Mouse (Mus musculus): ENCODE data around the gene Tmc2.
A peak's percentile ranks its signal among the peaks of the same experiment; 100 is the strongest.

Tmc2 gene

DNA sequence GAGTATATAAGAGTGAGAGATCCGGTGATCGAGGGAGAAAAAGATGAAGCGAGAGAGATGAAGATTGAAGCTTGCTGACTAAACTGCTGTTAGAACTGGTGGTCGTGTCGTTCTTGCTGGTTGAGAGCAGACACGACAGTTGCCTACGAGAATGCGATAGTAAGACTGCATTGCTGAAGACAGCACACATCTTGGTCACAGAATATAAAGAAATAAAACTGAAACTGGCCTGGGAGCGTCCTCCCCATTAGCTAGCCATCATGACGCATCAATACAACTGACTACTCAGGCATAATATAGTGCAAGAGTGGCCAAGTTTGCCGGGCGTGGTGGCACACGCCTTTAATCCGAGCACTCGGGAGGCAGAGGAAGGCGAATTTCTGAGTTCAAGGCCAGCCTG is at the start of gene Tmc2:
Tmc2 (plus strand) TSS at position 301 of the 400 bp plus-strand sequence.
- DNase-seq (ENCODE audit: low read depth, low spot score) = no peak

DNA sequence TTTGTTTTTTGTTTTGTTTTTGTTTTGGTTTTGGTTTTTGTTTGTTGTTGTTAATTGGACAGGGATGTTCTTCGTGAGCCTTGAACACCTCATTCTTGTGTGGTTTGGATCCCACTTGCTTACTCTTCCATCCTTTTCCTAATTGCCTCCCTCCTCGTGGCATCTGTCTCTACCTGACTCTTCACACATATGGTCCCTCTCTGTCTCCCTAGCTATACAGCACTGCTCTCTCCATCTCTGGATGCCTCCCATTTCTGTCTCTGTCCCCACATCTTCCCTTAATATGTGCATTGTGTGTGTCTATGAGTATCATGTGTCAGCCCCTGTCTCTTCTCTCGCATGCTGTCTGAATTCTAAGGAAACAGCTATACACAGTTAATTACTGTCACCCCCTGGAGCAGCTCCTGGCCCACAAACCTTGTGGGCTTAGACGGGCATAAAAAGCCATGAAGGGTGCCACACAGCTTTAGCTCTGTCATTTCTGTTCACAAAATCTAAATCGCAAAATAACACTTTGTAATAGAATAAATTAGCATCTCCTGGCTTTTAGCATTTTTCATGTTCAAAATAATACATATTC is 48.8 kb upstream of the Tmc2 start:
- no peak for DNase-seq (ENCODE audit: low read depth, low spot score)

DNA sequence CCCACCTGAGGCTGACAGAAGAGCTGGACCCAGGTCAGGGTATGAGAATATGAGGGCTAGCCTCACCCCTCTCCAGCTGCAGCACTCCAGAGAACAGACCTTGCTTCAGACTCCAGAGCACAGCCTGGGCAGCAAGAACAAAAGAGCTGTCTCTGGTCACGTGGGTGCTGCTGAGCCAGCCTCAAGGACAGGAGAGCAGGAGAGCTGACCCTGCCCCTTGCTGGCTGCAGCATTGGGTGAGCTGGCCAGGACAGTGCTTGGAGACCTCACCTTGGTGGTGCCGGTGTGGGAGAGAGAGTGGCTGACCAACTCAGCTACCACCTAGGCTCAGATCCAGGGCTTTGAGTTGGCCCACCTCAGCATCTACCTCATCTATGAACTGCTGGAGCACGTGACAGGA is 39.8 kb upstream of the Tmc2 start:
- DNase-seq (ENCODE audit: low read depth, low spot score) = no peak

DNA sequence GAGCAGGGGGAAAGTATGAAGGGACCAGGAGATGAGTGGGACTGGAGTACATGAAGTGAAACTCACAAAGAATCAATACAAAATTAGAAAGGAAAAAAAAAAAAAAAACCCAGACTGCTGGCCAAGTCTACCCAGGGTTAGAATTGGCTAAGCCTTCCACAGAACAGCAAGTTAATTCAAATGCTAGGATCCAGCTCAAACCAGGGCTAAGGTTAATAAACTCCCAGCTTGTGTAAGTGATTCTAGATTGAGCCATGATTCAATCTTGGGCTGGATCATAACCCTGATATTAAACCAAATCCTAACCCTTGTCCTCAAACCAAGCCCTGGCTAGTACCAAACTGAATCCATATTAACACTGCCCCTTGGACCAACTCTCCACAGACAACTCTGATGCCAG is 39.1 kb upstream of the Tmc2 start:
- DNase-seq (ENCODE audit: low read depth, low spot score) = no peak

DNA sequence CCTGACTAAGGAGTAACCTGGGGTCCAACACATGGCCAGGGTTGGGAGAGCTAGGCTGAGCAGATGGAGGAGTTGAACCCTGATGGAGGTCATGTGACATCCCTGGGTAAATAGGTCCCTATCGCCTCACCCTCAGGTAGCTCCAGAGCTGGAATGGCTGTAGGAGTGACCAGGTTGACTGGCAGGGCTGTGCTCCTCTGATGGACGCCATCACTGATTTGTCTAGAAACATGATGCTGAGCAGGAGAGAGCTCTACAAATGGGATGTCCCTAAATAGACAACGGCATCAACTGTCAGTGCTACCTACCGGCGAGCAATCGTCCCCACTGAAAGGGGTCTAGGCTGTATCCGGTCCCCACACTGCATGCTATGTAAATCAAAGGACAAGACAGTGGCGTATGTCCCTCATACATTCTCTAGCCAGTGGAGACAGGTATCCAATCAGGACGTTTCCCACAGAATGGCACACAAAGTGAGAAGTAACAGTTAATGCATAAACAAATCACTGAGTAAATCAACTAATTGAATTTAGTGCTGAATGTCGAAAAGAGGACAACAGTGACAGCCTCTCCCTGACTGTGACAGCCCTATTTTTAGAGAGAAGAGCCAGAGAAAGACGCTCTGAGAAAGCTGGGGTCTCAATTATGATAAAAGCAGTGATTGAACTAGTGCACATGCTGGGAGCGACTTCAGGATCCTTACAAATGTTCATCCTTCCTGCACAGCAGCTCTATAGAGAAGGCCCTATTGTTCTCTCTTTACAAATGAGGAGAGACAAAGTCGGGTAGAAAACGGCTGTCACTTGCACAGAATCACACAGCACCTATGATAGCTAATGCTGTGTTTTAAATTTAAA is 37.5 kb upstream of the Tmc2 start:
- DNase-seq (ENCODE audit: low read depth, low spot score) = no peak

DNA sequence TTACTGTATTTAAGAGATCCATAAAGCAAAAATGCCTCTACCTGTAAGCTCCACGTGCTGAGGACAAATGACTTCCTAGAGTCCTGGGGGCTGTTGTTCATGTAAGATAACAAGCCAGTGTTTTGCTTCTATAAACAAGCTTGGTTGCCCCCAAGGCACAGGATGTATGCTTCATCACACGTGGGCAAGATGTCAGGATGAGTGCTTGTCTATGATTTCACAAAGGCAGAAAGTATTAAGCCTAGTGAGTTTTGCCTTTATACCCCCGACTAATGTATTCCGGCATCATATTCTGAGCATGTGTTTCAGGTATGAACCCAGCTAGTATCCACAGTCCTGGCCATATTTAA is 36.9 kb upstream of the Tmc2 start:
- DNase-seq (ENCODE audit: low read depth, low spot score) = no peak

DNA sequence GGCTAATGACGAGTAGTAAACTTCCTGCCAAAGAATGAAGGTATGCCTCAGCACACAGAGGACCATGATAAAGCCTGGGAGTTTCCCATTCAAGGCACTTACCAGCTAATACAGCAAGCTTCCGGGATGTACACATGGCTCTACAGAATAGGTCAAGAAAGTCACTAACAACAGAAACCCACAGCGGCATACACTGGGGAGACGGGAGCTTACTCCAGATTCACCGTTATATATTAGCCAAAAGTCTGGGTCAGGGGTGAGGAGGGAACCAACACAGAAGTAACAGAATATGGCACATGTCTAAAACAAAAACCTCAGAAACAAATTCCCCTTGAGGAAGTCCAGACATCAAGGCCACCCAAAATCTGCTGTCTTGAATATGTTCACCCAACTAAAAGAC is 32.3 kb upstream of the Tmc2 start:
- no peak for DNase-seq (ENCODE audit: low read depth, low spot score)

DNA sequence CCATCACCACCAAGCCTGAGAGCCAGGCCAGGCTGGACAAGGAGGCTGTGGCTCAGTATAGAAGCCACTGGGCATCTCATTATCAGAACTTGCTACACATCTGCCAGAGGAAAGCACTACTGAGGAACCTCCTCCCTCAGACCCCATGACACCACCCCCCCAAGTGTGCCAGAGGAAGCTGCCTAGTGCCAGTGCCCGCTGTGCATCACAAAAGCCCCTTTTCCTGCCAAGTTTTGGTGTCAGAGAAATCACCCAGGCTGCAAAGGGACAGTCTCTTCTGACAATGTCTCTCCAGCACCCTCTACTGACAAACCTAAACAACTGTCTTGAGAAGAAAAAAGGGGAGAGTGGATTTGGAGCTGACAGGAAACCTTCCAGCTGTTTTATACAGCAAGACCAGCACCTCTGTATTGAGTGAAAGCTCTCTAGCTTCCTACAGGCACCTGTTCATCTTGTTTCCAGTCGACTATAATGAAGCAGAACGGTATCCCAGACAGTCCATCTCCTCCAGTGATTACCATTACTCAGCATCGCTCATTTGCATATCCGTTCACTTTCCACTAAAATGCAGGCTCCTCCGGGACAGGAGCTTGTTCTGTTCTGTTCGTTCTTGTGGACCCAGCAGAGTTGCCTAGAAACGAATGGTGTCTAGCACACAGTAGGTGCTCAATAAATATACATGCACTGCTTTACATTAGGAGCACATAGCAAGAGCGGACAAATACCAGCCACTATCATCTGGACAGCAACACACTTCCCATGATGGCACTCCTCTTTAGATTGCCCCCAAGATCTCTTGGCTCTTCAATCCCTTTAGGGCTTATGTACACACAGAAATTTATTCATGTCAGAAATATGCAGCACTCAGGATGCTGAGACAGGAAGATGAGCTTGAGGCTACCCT is 28.4 kb upstream of the Tmc2 start:
- DNase-seq (ENCODE audit: low read depth, low spot score) = peak; percentile 68

DNA sequence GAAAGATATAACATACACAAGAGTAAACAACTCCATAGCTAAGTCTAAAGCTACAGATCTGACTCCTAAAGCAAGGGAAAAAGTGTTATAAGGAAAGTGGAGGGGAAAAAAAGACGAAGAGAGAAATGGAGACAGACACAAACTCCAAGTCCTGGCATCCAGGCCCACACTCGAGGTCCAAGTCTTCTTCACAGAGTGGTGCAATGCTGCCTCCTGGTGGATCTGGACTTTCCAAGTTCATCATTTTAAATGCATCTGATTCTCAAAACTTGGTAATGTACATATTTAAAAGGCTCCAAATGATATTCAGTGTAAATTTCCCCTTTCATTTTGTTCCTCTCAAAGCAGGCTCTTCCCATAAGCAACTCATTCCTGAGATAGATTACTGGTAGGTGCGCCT is 27.1 kb upstream of the Tmc2 start:
- DNase-seq (ENCODE audit: low read depth, low spot score) = no peak

DNA sequence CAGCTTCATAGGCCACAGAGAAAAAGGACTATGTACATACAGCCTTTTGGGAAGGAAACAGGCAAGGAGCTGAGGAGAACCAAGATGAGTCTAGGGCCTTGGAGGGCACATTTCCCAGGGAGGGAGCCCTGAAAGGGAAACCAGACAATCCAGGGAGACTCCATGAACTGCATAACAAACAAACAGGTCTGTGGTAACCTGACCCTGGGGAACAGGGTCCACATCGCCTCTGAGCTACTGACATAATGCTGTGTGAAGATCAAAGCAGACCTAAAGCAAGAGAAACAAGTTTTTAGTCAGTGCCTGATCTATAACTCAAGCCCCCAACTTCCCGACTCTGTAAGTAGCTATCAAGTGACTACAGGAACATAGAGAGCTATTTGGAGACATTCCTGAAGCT is 23.3 kb upstream of the Tmc2 start:
- no peak for DNase-seq (ENCODE audit: low read depth, low spot score)

DNA sequence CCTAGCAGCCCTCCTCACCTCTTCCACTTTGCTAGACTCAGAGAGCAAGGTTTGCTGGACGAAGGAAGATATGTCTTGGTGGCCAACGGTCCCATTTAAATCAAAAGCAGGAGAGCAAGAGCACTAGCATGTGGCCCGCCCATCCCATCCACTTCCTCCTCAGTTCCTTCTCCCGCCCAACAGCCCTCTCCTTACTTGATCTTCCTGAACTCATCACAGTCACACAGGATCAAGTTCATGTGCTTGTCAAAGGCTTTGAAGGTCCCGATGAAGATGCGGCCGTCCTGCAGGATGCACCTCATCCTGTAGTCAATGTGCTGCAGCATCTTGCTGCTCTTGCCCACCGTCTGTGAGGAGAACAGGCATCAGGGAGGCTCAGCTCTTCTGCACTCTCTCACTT is 18.2 kb upstream of the Tmc2 start:
- no peak for DNase-seq (ENCODE audit: low read depth, low spot score)

DNA sequence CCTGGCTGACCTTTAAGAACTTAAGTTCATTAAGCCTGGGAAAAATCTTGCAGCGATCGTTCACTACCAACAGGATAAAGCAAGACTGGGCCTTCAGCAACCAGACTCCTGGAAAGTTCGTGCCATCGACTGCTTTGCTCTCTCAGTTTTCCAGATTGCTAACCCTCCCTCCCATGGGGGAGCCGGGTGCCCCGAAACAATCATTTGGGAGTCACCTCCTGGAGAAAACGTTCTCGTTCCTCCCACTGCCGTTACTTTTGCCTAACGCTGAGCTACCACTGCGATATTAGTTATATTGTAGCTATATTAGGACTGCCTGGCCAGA is 16.7 kb upstream of the Tmc2 start:
- no peak for DNase-seq (ENCODE audit: low read depth, low spot score)

DNA sequence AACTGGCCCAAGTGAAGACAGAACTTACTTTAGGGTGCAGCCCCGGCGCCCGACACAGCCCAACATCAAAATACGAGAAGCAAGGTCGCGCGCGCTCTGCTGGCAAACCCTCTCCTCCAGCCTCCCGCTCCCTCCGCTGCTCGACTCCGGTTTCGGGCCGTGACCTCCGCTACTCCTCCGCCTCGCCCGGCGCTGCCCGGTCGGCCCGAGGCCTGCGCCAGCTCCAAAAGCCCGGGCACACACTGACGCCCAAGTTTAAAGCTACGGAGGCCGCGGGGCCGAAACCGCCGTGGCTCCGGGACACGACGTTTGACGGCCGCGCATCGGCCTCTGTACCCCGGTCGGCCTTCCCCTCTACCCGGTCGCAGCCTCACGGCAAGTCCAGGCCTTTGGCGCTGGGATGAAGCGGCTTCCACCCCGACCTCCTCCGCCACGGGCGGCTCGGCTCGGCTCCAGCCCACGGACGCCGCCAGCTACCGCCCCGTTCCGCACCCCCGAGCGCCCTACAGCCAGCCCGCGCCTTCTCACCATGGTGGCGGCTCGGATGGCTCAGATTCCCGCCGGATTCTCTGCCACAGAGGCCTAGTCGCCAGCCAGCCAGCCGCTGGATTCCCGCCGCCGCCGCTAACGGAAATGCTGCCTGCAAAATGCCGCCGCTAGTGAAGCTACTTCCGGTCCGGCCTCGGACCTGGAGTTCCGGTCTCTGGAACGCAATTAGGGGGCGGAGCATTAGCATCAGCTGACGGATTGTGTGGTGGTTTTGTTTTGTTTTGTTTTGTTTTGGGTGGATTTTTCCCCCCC is 16.1 kb upstream of the Tmc2 start, which contains the start of gene Snrpb:
Snrpb (minus strand) TSS at position 698 of the 801 bp plus-strand sequence.
- DNase-seq (ENCODE audit: low read depth, low spot score) = peak; percentile 83

DNA sequence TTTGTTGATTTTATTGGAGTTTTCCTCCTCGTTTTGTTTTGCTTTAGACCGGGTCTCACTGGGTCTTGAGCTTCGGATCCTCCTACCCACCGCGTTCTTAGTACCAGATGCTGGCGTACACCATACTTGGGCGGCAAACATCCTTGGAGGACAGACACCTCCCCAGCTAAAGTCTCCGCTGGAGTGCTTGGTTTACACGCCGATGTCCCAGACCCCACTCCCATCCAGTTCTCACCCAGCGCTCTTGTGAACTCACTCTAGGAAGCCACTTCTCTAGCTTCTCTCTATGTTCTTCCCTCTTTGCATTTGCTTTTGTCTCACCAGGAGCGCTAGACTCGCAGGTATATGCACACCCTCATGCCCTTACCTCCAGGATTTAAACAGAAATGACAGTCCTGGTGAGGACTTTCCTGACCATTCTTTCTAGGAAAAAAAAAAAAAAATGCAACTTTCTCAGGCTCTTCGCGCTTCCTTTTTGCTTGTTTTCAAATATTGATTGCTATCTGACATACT is 15.4 kb upstream of the Tmc2 start:
- DNase-seq (ENCODE audit: low read depth, low spot score) = no peak

DNA sequence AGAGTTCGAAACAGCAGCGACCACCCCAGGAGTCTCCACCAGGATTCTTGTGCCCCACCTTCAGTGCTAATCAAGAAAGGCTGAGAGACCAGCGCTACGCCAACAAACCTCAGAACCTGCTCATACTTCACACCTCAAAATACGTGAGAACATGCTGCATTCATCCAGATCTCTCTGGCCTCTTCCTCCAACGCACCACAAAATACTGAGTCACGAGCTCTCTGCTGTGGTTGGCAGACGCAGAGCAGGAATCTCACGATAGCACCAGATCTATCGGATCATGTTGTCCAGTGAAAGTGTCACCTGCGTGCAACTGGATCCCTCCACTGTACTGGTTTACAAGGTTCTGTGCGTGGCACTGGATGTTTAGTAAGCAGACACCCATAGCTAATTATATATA is 6.6 kb upstream of the Tmc2 start:
- DNase-seq (ENCODE audit: low read depth, low spot score) = no peak

DNA sequence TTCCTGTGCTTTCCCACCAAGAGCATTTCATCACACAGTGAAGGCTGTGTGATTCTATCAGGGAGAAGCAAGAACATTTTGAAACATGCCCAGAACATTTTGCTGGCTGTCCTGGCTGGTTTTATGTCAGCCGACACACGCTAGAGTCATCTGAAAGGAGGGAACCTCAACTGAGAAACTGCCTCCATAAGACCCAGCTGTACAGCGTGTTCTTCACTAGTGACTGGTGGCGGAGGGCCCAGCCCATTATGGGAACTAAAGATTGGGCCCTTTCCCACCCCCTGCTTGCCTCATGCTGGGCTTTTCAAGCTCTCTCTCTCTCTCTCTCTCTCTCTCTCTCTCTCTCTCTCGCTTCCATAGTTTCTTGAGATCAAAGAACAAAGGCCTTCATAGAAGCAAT is 6.0 kb downstream of the Tmc2 start:
- DNase-seq (ENCODE audit: low read depth, low spot score) = no peak

DNA sequence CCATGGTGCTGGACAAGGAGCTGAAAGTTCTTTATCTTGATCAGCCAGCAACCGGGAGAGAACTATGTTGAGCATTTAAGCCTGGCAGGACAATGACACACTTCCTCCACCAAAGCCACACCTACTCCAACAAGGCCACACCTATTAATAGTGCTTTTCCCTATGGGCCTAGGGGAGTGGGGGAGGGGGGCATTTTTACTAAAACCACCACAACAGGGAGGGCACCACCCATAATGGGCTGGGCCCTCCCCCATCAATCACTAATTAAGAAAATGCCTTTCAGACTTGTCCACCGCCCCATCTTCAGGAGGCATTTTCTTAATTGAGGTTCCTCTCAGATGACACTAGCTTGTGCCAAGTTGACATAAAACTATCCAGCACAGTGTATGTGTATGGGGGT is 12.4 kb downstream of the Tmc2 start:
- DNase-seq (ENCODE audit: low read depth, low spot score) = no peak

DNA sequence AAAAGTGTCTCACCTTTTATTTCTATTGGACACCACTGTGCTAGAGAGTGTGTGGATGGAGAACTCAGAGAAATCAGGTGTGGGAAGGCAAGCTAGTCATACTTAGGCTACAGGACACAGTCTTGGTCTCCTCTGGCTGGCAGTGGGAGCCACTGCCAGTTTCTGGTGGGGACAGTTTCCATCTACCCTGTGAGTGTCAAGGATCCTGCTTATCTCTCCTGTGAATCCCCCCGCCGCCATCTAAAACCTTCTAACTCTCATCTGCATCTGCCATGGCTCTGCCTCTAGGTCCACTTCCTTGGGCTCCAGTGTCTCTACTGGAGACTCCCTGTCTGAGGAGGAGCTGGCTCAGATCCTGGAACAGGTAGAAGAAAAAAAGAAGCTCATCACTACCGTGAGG is 13.0 kb downstream of the Tmc2 start:
- DNase-seq (ENCODE audit: low read depth, low spot score) = no peak

DNA sequence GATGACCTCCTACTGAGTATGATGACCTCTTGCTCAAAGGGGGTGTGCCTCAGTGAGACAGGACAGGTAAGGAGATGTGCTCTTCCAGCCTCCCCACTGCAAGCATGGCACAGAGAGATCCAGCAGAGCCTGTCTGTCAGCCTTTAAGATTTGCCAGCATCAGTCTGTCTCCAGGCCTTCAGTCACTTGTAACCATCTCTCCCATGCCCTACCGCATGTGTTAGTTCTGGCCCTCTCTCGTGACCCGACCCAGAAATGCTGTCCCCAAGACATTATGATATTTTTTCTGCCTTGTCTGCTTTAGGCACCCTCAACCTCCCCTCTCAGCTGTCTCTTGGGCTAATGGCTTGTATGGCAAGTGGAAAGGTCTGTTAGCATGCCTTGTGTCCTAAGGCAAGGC is 14.6 kb downstream of the Tmc2 start:
- no peak for DNase-seq (ENCODE audit: low read depth, low spot score)

DNA sequence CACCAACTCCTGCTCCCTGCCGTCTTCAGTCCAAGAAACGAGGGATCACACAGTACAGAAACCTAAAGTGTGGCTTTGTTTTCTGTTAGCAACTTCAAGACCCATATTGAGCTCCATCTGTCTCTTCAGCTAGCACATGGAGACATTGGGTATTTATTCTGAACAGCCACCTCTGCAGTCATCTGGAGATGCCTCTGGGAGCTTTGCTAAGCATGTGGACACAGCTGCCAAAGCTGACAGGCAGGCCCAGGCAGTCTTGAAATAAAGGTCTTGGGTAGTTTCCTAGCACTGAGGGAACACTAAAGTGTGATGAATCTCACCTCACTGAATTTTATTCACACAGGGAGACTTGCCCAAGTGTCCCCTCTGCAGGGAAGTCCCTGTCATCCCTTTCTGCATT is 16.6 kb downstream of the Tmc2 start:
- DNase-seq (ENCODE audit: low read depth, low spot score) = no peak

DNA sequence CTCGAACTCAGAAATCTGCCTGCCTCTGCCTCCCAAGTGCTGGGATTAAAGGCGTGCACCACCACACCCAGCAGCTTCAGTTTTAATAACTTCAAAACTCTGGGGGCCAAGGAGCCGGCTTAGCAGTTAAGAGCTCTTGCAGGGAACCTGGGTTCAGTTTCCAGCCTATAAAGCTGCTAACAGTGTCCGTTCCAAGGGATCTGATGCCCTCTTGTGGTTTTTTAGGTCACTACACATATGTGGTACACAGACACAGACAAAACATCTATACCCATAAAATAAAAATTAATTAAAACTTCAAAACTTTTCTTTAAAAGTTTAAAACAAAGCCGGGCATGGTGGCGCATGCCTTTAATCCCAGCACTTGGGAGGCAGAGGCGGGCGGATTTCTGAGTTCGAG is 51.9 kb downstream of the Tmc2 start:
- no peak for DNase-seq (ENCODE audit: low read depth, low spot score)

DNA sequence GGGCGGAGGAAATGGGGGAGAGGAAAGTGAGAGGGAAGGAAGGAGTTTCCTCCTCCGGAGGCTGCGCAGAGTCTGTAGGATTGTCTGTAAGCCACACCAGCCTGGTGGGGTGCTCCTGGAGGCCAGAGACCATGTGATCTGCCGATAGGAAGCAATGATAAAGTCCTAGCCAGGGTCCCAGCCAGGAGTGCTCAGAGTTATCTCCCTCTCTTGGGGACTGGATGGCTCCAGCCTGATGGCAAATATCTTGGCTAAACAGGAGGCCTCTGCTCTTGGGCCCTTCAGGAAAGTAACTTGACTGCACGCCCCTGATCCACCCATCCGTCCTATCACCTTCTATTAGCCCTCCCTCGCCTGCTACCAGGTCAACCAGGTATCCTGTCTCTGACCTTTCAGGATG is 53.2 kb downstream of the Tmc2 start:
- no peak for DNase-seq (ENCODE audit: low read depth, low spot score)

All from brain, embryonic 18.5 days (tissue).